Mouse (Mus musculus): Measurements from ENCODE around the gene Gm6588.

- TF ChIP-seq CTCF (IDR thresholded peaks at IDR 0.05; ENCODE audit: borderline replicate concordance, extremely low read depth, insufficient read depth, insufficient read length) (peak; percentile 47; the same call in 1 of the 2 replicates), POLR2A (IDR thresholded peaks at IDR 0.05; ENCODE audit: borderline replicate concordance, extremely low read depth, insufficient read depth, insufficient read length, poor library complexity, severe bottlenecking) (no peak)
These were observed 5.8 kb downstream of the Gm6588 start for GRCm38 (mm10) chr5:112454966-112455555.

All from brain, embryonic 14.5 days (tissue).